Mouse (Mus musculus): ENCODE measurements around the gene Rabif. TPM values are rescaled to one million over a fixed set of nuclear protein-coding genes. Genes with fewer than 3 reads are reported as not detected.

Gene Rabif
- total and polyA plus RNA-seq, 3 experiments: 12.5 to 23.4 (median 22.9) TPM

GRCm38 (mm10) chr1:134495991-134496390 is 1.5 kb downstream of the Rabif start:
- H3K27me3 ChIP-seq (replicated peaks): no peaks in the 10 kb centered on the region
- dilution Hi-C loops (cut with MboI; ENCODE audit: extremely low pct_ligation_motif_present, extremely low pct_unique_long_range_greater_than_20kb, low sequenced_read_pairs): no loop called here
- H3K4me3 ChIP-seq (replicated peaks in 1 of 3; ENCODE audit: low read depth in 2 of 3, low read length in 2 of 3, poor library complexity in 1 of 3): peak overlapping the region in 2 of 3 experiments; percentile 73 to 81
- in situ Hi-C loops (cut with MboI; ENCODE audit: low pct_ligation_motif_present, low pct_unique_long_range_greater_than_20kb, low sequenced_read_pairs): no loop called here
- TF ChIP-seq ELF1 (IDR thresholded peaks at IDR 0.05; ENCODE audit: low read depth, low read length) (no peak), IRF4 (IDR thresholded peaks at IDR 0.05; ENCODE audit: low read depth, low read length) (no peak), KAT2A (IDR thresholded peaks at IDR 0.05; ENCODE audit: insufficient replicate concordance, low read length) (no peak), UBTF (IDR thresholded peaks at IDR 0.05; ENCODE audit: low read depth, low read length) (no peak), CHD2 (IDR thresholded peaks at IDR 0.05; ENCODE audit: low read length) (no peak), POLR2A (IDR thresholded peaks at IDR 0.05; ENCODE audit: low read depth, low read length) (no peak), JUN (IDR thresholded peaks at IDR 0.05; ENCODE audit: insufficient read depth, low read depth, low read length) (no peak), BHLHE40 (IDR thresholded peaks at IDR 0.05; ENCODE audit: low read depth, low read length) (no peak), MAFK (IDR thresholded peaks at IDR 0.05; ENCODE audit: insufficient replicate concordance, low read length) (no peak), TCF12 (IDR thresholded peaks at IDR 0.05; ENCODE audit: low read depth, low read length) (no peak), HCFC1 (IDR thresholded peaks at IDR 0.05; ENCODE audit: low read depth, low read length) (no peak), USF1 (IDR thresholded peaks at IDR 0.05; ENCODE audit: low read depth, low read length) (no peak), MEF2A (IDR thresholded peaks at IDR 0.05; ENCODE audit: borderline replicate concordance, low read depth, low read length) (no peak), PAX5 (IDR thresholded peaks at IDR 0.05; ENCODE audit: low read length) (no peak), NELFE (IDR thresholded peaks at IDR 0.05; ENCODE audit: low read depth, low read length) (no peak)
- H3K4me2 ChIP-seq (ENCODE audit: insufficient read depth, low read depth, poor library complexity, severe bottlenecking): peak overlapping the region; percentile 95; the same call in 1 of the 2 replicates
- no peaks in the 10 kb centered on the region for H3K9me3 ChIP-seq (replicated peaks; ENCODE audit: low read length)
- DNase-seq (ENCODE audit: extremely low read depth): no peak
- peaks cover 21% of the 10 kb centered on the region for H3K79me2 ChIP-seq (replicated peaks; ENCODE audit: control insufficient read depth, extremely low read depth, insufficient read depth, poor library complexity, severe bottlenecking)
- peaks cover 4 to 21% of the 10 kb centered on the region in 2 experiments for H3K4me1 ChIP-seq (ENCODE audit: control insufficient read depth in 1 of 2, insufficient read depth in 2 of 2)
- peaks cover 0 to 44% of the 10 kb centered on the region in 2 experiments for H3K36me3 ChIP-seq (replicated peaks in 1 of 2; ENCODE audit: control insufficient read depth in 1 of 2, insufficient read depth in 1 of 2, low read length in 1 of 2)
- no peak overlapping the region for H3K27ac ChIP-seq (ENCODE audit: insufficient read depth, low read depth)
- H3K9ac ChIP-seq (ENCODE audit: insufficient read depth, low read depth): peak overlapping the region; percentile 42; the same call in 1 of the 2 replicates

GRCm38 (mm10) chr1:134500916-134501315 is 6.5 kb downstream of the Rabif start:
- no peak overlapping the region for H3K9ac ChIP-seq (ENCODE audit: insufficient read depth, low read depth)
- H3K36me3 ChIP-seq (replicated peaks in 1 of 2; ENCODE audit: control insufficient read depth in 1 of 2, insufficient read depth in 1 of 2, low read length in 1 of 2): peaks cover 5 to 76% of the 10 kb centered on the region in 2 experiments
- H3K27me3 ChIP-seq (replicated peaks): no peaks in the 10 kb centered on the region
- no peak for TF ChIP-seq PAX5 (IDR thresholded peaks at IDR 0.05; ENCODE audit: low read length)
- TF ChIP-seq RCOR1 (conservative IDR thresholded peaks at IDR 0.05; ENCODE audit: low read depth, low read length): no peak
- in situ Hi-C loops (cut with MboI; ENCODE audit: low pct_ligation_motif_present, low pct_unique_long_range_greater_than_20kb, low sequenced_read_pairs) (no loop called here), dilution Hi-C loops (cut with MboI; ENCODE audit: extremely low pct_ligation_motif_present, extremely low pct_unique_long_range_greater_than_20kb, low sequenced_read_pairs) (no loop called here)
- H3K27ac ChIP-seq (ENCODE audit: insufficient read depth, low read depth): no peak overlapping the region
- no peak overlapping the region for H3K4me2 ChIP-seq (ENCODE audit: insufficient read depth, low read depth, poor library complexity, severe bottlenecking)
- no peak overlapping the region for H3K4me3 ChIP-seq (replicated peaks in 1 of 3; ENCODE audit: low read depth in 2 of 3, low read length in 2 of 3, poor library complexity in 1 of 3)
- DNase-seq (ENCODE audit: extremely low read depth): no peak
- peaks cover 13% of the 10 kb centered on the region for H3K79me2 ChIP-seq (replicated peaks; ENCODE audit: control insufficient read depth, extremely low read depth, insufficient read depth, poor library complexity, severe bottlenecking)
- H3K4me1 ChIP-seq (ENCODE audit: control insufficient read depth in 1 of 2, insufficient read depth in 2 of 2): peaks cover 2 to 10% of the 10 kb centered on the region in 2 experiments
- no peaks in the 10 kb centered on the region for H3K9me3 ChIP-seq (replicated peaks; ENCODE audit: low read length)
